Comparison of ENCODE assay signal across 11 mouse cellular contexts in the genomic region with DNA sequence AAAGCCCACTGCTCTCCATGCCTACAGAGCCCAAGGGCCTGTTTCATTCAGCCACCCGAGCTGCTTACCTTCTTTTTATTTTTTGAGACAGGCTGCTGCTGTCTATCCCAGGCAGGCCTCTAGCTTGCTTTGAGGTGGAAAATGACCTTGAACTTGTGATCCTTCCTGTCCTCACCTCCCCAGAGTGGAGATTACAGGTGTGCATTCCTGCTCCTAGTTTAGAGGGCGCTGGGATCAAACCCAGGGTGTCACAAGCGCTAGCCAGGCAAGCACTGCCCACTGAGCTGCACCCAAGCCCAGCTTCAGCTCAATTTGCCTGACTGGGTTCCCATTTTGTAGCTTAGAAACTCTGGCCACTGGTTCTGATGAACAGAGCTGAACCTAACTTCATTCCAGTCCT. TPM values are rescaled to one million over a fixed set of nuclear protein-coding genes. Genes with fewer than 3 reads are reported as not detected.
DNase-seq lines count a peak whose midpoint lies in the region; ATAC-seq lines count a peak whose summit lies in the region.
"Had no signal": no experiment of that assay in that cellular context is flagged by ENCODE, and none has a peak within 500 bp of the region (broad histone marks: within the 10 kb centered on the region; RNA-seq: fewer than 3 reads in every experiment).

No protein-coding gene starts in this region.

- intact Hi-C loops in heart, postnatal 10 days (cut with DNase I): no loop called here

- ATAC-seq in embryonic facial prominence, embryonic 13.5 days (ENCODE audit: insufficient number of reproducible peaks, insufficient read depth, low FRiP score, low TSS enrichment, low read depth): no peak
- no peak for ATAC-seq in heart, embryonic 14.5 days (ENCODE audit: insufficient number of reproducible peaks, insufficient read depth, low FRiP score, low read depth)
- ATAC-seq in lung, embryonic 15.5 days (ENCODE audit: borderline replicate concordance, extremely low read depth, low FRiP score, low TSS enrichment): no peak
- ATAC-seq in stomach, embryonic 16.5 days (ENCODE audit: insufficient read depth, low FRiP score): no peak
- ATAC-seq: liver, embryonic 12.5 days had no signal

- 75% methylated on average over 3 of the region's 3 CpGs for WGBS in embryonic facial prominence, embryonic 13.5 days
- 71% methylated on average over 3 of the region's 3 CpGs for WGBS in embryonic facial prominence, embryonic 10.5 days
- WGBS in heart, embryonic 14.5 days: 36% methylated on average over 3 of the region's 3 CpGs
- 57% methylated on average over 3 of the region's 3 CpGs for WGBS in lung, embryonic 15.5 days
- WGBS in stomach, embryonic 16.5 days: 56% methylated on average over 3 of the region's 3 CpGs

- H3K9me3 ChIP-seq in embryonic facial prominence, embryonic 13.5 days: no peaks in the 10 kb centered on the region
- no peaks in the 10 kb centered on the region for H3K9me3 ChIP-seq in embryonic facial prominence, embryonic 10.5 days
- H3K9me3 ChIP-seq in heart, embryonic 14.5 days (ENCODE audit: control insufficient read depth, low read length): no peaks in the 10 kb centered on the region
- H3K9me3 ChIP-seq in lung, embryonic 15.5 days: no peaks in the 10 kb centered on the region
- no peaks in the 10 kb centered on the region for H3K9me3 ChIP-seq in stomach, embryonic 16.5 days (replicated peaks; ENCODE audit: control insufficient read depth, low read length)
- H3K9me3 ChIP-seq: liver, embryonic 12.5 days had no signal

- H3K4me2 ChIP-seq in embryonic facial prominence, embryonic 13.5 days: no peak overlapping the region
- H3K4me2 ChIP-seq in heart, embryonic 14.5 days (ENCODE audit: low read length): no peak overlapping the region
- no peak overlapping the region for H3K4me2 ChIP-seq in lung, embryonic 15.5 days
- H3K4me2 ChIP-seq in stomach, embryonic 16.5 days (ENCODE audit: low read depth, low read length): no peak overlapping the region
- H3K4me2 ChIP-seq: liver, embryonic 12.5 days had no signal

- no peaks in the 10 kb centered on the region for H3K36me3 ChIP-seq in embryonic facial prominence, embryonic 13.5 days
- H3K36me3 ChIP-seq in embryonic facial prominence, embryonic 10.5 days (replicated peaks): peaks cover 19% of the 10 kb centered on the region
- no peaks in the 10 kb centered on the region for H3K36me3 ChIP-seq in heart, embryonic 14.5 days (ENCODE audit: control insufficient read depth, insufficient read depth, low read length)
- no peaks in the 10 kb centered on the region for H3K36me3 ChIP-seq in lung, embryonic 15.5 days
- no peaks in the 10 kb centered on the region for H3K36me3 ChIP-seq in stomach, embryonic 16.5 days (ENCODE audit: control insufficient read depth, insufficient read depth, low read length)

- H3K4me1 ChIP-seq in embryonic facial prominence, embryonic 13.5 days: peaks cover 19% of the 10 kb centered on the region
- no peaks in the 10 kb centered on the region for H3K4me1 ChIP-seq in embryonic facial prominence, embryonic 10.5 days
- H3K4me1 ChIP-seq in heart, embryonic 14.5 days (ENCODE audit: control insufficient read depth in 2 of 2, insufficient read depth in 2 of 2, low read length in 2 of 2): peaks cover 19 to 22% of the 10 kb centered on the region in 2 experiments
- peaks cover 25% of the 10 kb centered on the region for H3K4me1 ChIP-seq in lung, embryonic 15.5 days
- H3K4me1 ChIP-seq in stomach, embryonic 16.5 days (ENCODE audit: control insufficient read depth, insufficient read depth, low read length): peaks cover 28% of the 10 kb centered on the region

- H3K9ac ChIP-seq in embryonic facial prominence, embryonic 13.5 days: no peak overlapping the region
- H3K9ac ChIP-seq in heart, embryonic 14.5 days (ENCODE audit: low read length): no peak overlapping the region
- no peak overlapping the region for H3K9ac ChIP-seq in lung, embryonic 15.5 days
- peak overlapping the region; percentile 23; the same call in 1 of the 2 replicates for H3K9ac ChIP-seq in stomach, embryonic 16.5 days (ENCODE audit: low read length)
- H3K9ac ChIP-seq: liver, embryonic 12.5 days had no signal

- no peak overlapping the region for H3K4me3 ChIP-seq in embryonic facial prominence, embryonic 13.5 days
- H3K4me3 ChIP-seq in embryonic facial prominence, embryonic 10.5 days: no peak overlapping the region
- no peak overlapping the region for H3K4me3 ChIP-seq in heart, embryonic 14.5 days (ENCODE audit: control insufficient read depth in 1 of 2, insufficient read depth in 1 of 2, low read depth in 1 of 2, low read length in 2 of 2)
- no peak overlapping the region for H3K4me3 ChIP-seq in lung, embryonic 15.5 days
- no peak overlapping the region for H3K4me3 ChIP-seq in stomach, embryonic 16.5 days (replicated peaks; ENCODE audit: low read length)
- H3K4me3 ChIP-seq: liver, embryonic 12.5 days had no signal

- H3K27me3 ChIP-seq in embryonic facial prominence, embryonic 13.5 days: no peaks in the 10 kb centered on the region
- no peaks in the 10 kb centered on the region for H3K27me3 ChIP-seq in embryonic facial prominence, embryonic 10.5 days (replicated peaks; ENCODE audit: low read depth, poor library complexity, severe bottlenecking)
- no peaks in the 10 kb centered on the region for H3K27me3 ChIP-seq in heart, embryonic 14.5 days (ENCODE audit: control insufficient read depth, insufficient read depth, low read length)
- H3K27me3 ChIP-seq in lung, embryonic 15.5 days: no peaks in the 10 kb centered on the region
- no peaks in the 10 kb centered on the region for H3K27me3 ChIP-seq in stomach, embryonic 16.5 days (ENCODE audit: control insufficient read depth, insufficient read depth, low read length)
- H3K27me3 ChIP-seq: liver, embryonic 12.5 days had no signal

- peak overlapping the region; percentile 39; the same call in 1 of the 2 replicates for H3K27ac ChIP-seq in embryonic facial prominence, embryonic 13.5 days
- H3K27ac ChIP-seq in embryonic facial prominence, embryonic 10.5 days (replicated peaks): no peak overlapping the region
- H3K27ac ChIP-seq in heart, embryonic 14.5 days (replicated peaks in 1 of 2; ENCODE audit: control insufficient read depth in 1 of 2, insufficient read depth in 1 of 2, low read depth in 2 of 2, low read length in 2 of 2): peak overlapping the region; percentile 73 to 74
- H3K27ac ChIP-seq in lung, embryonic 15.5 days: peak overlapping the region; percentile 41; the same call in 1 of the 2 replicates
- H3K27ac ChIP-seq in stomach, embryonic 16.5 days (ENCODE audit: low read length): peak overlapping the region; percentile 85
- H3K27ac ChIP-seq: liver, embryonic 12.5 days had no signal

- DNase-seq in embryonic facial prominence, embryonic 10.5 days (ENCODE audit: low spot score): no peak
- DNase-seq in heart, postnatal 10 days: no peak
- no peak for DNase-seq in lung, postnatal 36 days
- no peak for DNase-seq in adrenal gland, postnatal 14 days
- DNase-seq: cerebellum, adult 9-10 months; right cerebral cortex, postnatal 25 days had no signal

RNA-seq across cellular contexts. Expression of a gene that starts 44.7 kb away (rescaled TPM):
- 53.6 and 54.0 TPM in 2 replicates for polyA plus RNA-seq in embryonic facial prominence, embryonic 13.5 days (2015; fragmentation: Nextera tagmentation; extraction: Ambion mirVana)
- 39.3 and 41.3 TPM in 2 replicates for polyA plus RNA-seq in embryonic facial prominence, embryonic 10.5 days (2016; fragmentation: Nextera tagmentation; extraction: Ambion mirVana)
- polyA plus RNA-seq in heart, embryonic 14.5 days (2014; fragmentation: Nextera tagmentation; extraction: Ambion mirVana): 58.6 and 60.9 TPM in 2 replicates
- 10 to 100 TPM; 88.2 to 97.4 TPM for total RNA-seq in heart, postnatal 10 days (2021)
- polyA plus RNA-seq in lung, embryonic 15.5 days (2015; fragmentation: Nextera tagmentation; extraction: Ambion mirVana): 40.7 and 43.5 TPM in 2 replicates
- polyA plus RNA-seq in stomach, embryonic 16.5 days (2015; fragmentation: Nextera tagmentation; extraction: Ambion mirVana): 28.1 and 28.4 TPM in 2 replicates
- 83.8 and 88.4 TPM in 2 replicates for total RNA-seq in adrenal gland, postnatal 14 days (2021)

RNA-seq across cellular contexts. Expression of a gene that starts 45.5 kb away (rescaled TPM):
- 30.9 and 32.6 TPM in 2 replicates for polyA plus RNA-seq in embryonic facial prominence, embryonic 13.5 days (2015; fragmentation: Nextera tagmentation; extraction: Ambion mirVana)
- polyA plus RNA-seq in embryonic facial prominence, embryonic 10.5 days (2016; fragmentation: Nextera tagmentation; extraction: Ambion mirVana): 35.3 and 35.8 TPM in 2 replicates
- 42.0 and 43.1 TPM in 2 replicates for polyA plus RNA-seq in heart, embryonic 14.5 days (2014; fragmentation: Nextera tagmentation; extraction: Ambion mirVana)
- 10 to 100 TPM; 36.9 to 37.8 TPM for total RNA-seq in heart, postnatal 10 days (2021)
- 34.8 and 39.1 TPM in 2 replicates for polyA plus RNA-seq in lung, embryonic 15.5 days (2015; fragmentation: Nextera tagmentation; extraction: Ambion mirVana)
- polyA plus RNA-seq in stomach, embryonic 16.5 days (2015; fragmentation: Nextera tagmentation; extraction: Ambion mirVana): 18.5 and 22.9 TPM in 2 replicates
- 22.6 and 24.3 TPM in 2 replicates for total RNA-seq in adrenal gland, postnatal 14 days (2021)
